Mouse (Mus musculus) adrenal gland, postnatal 0 days (tissue): ENCODE measurements around the gene Gm3460. TPM values are rescaled to one million over a fixed set of nuclear protein-coding genes. Genes with fewer than 3 reads are reported as not detected.

ENCODE experiments used
- polyA plus RNA-seq: library from polyadenylated mRNA; unstranded; fragments of >200 nt; fragmentation: Nextera tagmentation; extraction: Ambion mirVana; gene quantifications from 2 replicates; pipeline ENCODE4 v1.2.1, GENCODE M21; 2015

Gene Gm3460
- not detected in 2 replicates for polyA plus RNA-seq

DNA sequence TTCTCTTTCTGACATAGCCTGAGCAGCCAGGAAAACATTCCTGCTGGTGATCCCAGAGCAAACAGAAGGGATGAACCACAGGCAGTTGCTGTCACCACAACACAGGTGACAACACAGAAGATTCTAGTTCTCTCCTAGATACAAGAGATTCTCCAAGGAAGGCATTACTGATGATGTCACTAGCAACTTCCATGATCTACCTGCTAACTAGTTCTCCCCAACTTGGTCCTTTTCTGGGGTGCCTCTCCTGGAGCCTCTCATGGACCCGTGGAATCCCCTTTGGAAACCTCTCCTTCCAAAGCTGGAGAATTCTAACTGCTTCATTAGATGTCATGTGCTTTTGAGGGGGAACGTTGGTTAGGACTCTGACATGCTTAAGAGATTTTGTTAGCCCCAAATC is at the start of gene Gm3460:
TSS of gene Gm3460 (minus strand) at position 101 of the 400 bp plus-strand sequence.

DNA sequence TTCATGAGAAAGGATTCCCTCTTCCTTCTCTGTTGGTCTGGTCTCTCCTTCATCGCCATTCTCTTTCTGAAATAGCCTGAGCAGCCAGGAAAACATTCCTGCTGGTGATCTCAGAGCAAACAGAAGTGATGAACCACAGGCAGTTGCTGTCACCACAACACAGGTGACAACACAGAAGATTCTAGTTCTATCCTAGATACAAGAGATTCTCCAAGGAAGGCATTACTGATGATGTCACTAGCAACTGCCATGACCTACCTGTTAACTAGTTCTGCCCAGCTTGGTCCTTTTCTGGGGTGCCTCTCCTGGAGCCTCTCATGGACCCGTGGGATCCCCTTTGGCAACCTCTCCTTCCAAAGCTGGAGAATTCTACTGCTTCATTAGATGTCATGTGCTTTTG is 31.7 kb downstream of the Gm3460 start, which contains the start of gene Gm3629:
TSS of gene Gm3629 (minus strand) at position 101 of the 400 bp plus-strand sequence.

Other genes with a start within 250 kb of the Gm3460 start
- not detected in 2 replicates for gene Gm16440, start 232.1 kb downstream of the Gm3460 start, polyA plus RNA-seq
- gene Gm3591, start 209.9 kb downstream of the Gm3460 start, polyA plus RNA-seq = 0.37 TPM in 1 of 2 replicates, not detected in the other
- not detected in 2 replicates for gene Gm3594, start 177.8 kb downstream of the Gm3460 start, polyA plus RNA-seq
- not detected in 2 replicates for gene Gm8356, start 85.1 kb downstream of the Gm3460 start, polyA plus RNA-seq
- 0.08 and 0.28 TPM in 2 replicates for gene Gm3629, start 31.8 kb downstream of the Gm3460 start, polyA plus RNA-seq
- gene Gm10251, start 61.8 kb upstream of the Gm3460 start, polyA plus RNA-seq = not detected in 2 replicates
- 0.08 TPM in 1 of 2 replicates, not detected in the other for gene Gm8050, start 97.8 kb upstream of the Gm3460 start, polyA plus RNA-seq
- 0.94 and 1.7 TPM in 2 replicates for gene Gm3636, start 119.9 kb upstream of the Gm3460 start, polyA plus RNA-seq
- not detected in 2 replicates for gene Gm8362, start 152.0 kb upstream of the Gm3460 start, polyA plus RNA-seq
- gene Gm3642, start 217.9 kb upstream of the Gm3460 start, polyA plus RNA-seq = not detected in 2 replicates